Mouse (Mus musculus): ENCODE results near the gene Mob3a. TPM values are rescaled to one million over a fixed set of nuclear protein-coding genes. Genes with fewer than 3 reads are reported as not detected.
A peak's percentile ranks its signal among the peaks of the same experiment; 100 is the strongest.

The Mob3a gene
- total RNA-seq, 2 experiments from 2014 or later, result 13.4 to 15.8 TPM

DNA sequence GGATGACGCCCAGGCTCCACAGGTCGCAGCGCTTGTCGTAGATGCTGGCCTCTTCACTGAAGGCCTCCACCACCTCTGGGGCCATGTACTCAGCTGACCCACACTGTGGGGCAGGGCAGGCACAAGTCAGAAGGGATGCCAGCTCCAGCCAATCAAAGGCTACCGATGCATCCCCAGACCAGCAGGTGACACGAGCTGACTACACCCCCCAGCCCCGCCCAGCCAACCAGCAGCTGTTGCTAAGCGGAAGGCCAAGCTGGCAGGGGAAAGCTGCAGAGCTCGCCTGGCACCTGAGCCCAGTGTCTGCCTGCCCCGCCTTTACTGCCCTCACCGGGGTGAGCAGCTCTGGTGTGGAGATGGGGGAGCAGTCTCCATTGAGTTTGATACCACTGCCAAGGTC is 33.2 kb downstream of the Mob3a start:
- intact Hi-C loops (cut with DNase I), result no loop called here
- DNase-seq (ENCODE audit: low spot score in 2 of 2), result no peak

- intact Hi-C loops (cut with DNase I), result no loop called here
Measured at GRCm38 (mm10) chr10:80666837-80667412, 34.9 kb downstream of the Mob3a start.

GRCm38 (mm10) chr10:80665981-80666733 is 35.6 kb downstream of the Mob3a start:
- no peak for DNase-seq (ENCODE audit: low spot score in 2 of 2)
- intact Hi-C loops (cut with DNase I), result no loop called here

More at GRCm38 (mm10) chr10:80666837-80667412, 34.9 kb downstream of the Mob3a start:
- no peak for DNase-seq (ENCODE audit: low spot score in 2 of 2)

- no peak for DNase-seq (ENCODE audit: low spot score in 2 of 2)
- intact Hi-C loops (cut with DNase I), result no loop called here
Measured at GRCm38 (mm10) chr10:80665459-80665858, 36.3 kb downstream of the Mob3a start.

- no peak for DNase-seq (ENCODE audit: low spot score in 2 of 2)
Measured at GRCm38 (mm10) chr10:80665016-80665380, 36.8 kb downstream of the Mob3a start.

DNA sequence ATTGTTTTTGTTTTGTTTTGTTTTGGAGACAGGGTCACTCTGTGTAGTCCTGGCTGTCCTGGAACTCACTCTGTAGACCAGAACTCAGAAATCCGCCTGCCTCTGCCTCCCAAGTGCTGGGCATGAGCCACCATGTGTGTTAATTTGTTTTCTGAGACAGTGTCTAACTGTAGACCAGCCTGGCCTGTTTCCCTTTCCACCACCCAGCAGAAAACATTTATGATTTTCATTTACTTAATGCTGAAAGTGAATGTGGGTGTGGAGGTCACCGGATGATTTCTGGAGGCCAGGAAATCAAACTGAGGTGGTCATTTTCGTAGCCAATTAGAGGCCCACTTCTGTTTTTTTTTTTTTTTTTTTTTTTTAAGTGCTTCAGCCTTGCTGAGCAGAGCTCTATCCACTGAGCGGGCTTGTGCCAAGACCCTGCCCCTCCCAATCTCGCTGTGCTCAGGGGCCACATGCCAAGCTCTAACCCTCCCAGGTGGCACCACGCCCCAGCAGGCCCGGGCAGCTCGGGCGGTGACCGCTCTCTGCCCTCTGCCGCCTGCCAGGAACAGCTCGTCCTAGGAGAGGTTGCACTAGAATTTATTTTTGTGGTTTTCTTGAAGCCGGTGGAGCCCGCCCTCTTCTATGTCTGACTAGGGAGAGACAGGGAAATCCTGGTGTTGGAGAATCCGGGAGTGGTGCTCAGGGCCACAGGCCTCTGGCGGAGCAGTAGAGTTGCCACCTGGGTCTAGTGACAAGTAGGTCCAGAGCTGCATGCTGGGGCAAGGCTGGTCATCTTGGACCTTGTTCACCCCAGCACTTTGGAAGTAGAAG is 37.4 kb downstream of the Mob3a start:
- intact Hi-C loops (cut with DNase I), result no loop called here
- DNase-seq (ENCODE audit: low spot score in 2 of 2), result peak in 1 of 2 experiments; percentile 46

More at GRCm38 (mm10) chr10:80665016-80665380, 36.8 kb downstream of the Mob3a start:
- intact Hi-C loops (cut with DNase I), result no loop called here

DNA sequence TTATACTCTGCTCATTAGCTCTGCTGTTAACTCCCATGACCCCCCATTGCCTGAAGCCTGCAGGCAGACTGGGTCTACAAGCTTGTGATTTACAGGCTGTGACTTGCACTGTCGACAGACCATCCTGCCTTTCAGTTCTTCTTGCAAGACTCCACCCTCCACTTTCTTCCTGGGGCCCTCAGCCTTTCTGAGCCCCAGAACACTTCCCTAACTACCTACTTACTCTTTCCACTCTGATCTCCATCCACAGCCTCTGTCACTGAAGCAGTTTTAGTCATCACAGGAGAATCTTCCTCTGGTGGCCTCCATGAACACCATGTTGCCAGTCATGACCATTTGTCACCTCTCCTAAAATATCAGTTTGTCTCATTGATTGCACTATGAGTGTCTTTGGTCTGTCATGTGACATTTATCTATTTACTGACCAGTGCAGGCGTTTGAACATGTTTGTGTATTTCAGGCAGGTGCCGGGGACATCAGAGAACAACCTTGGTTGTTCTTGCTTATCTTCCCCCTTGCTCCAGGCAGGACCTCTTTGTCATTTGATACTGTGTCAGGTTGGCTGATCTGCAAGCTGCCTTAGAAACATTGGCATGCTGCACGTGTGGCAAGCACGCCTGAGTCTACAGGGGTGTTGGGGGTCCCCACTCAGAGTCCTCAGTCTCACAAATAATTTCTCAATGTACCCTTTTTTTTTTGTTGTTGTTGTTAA is 38.1 kb downstream of the Mob3a start:
- no peak for DNase-seq (ENCODE audit: low spot score in 2 of 2)
- intact Hi-C loops (cut with DNase I), result no loop called here

GRCm38 (mm10) chr10:80661149-80661548 is 40.6 kb downstream of the Mob3a start:
- no peak for DNase-seq (ENCODE audit: low spot score in 2 of 2)
- intact Hi-C loops (cut with DNase I), result no loop called here

DNA sequence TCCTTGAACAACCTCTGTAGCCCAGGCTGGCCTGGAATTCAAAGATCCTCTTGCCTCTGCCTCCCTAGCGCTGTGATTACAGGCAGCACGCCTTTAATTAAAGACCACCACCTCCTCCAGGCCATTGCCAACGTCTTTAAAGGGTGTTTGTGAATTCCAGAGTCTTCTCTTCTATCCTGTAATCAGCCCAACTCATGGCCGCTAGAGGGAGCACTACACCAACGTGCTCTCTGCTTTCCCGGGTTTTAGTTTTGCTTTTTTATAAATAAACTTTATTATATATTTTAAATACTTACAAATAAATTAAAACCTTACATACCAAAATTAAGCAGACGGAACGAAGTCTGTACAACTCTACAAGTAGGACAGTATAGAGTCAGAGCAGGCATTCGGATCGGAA is 42.6 kb downstream of the Mob3a start:
- intact Hi-C loops (cut with DNase I), result loop anchor here (1.0 to 5.0 kb wide), 3 partner anchors 29 to 82 kb away; partner anchors contain the start of genes Csnk1g2 and Klf16
- DNase-seq (ENCODE audit: low spot score in 2 of 2), result peak; percentile 76 to 78

- DNase-seq (ENCODE audit: low spot score in 2 of 2), result no peak
- intact Hi-C loops (cut with DNase I), result loop anchor here (1.0 to 5.0 kb wide), 3 partner anchors 29 to 82 kb away; partner anchors contain the start of genes Csnk1g2 and Klf16
Measured at GRCm38 (mm10) chr10:80658841-80659202, 43.0 kb downstream of the Mob3a start.

DNA sequence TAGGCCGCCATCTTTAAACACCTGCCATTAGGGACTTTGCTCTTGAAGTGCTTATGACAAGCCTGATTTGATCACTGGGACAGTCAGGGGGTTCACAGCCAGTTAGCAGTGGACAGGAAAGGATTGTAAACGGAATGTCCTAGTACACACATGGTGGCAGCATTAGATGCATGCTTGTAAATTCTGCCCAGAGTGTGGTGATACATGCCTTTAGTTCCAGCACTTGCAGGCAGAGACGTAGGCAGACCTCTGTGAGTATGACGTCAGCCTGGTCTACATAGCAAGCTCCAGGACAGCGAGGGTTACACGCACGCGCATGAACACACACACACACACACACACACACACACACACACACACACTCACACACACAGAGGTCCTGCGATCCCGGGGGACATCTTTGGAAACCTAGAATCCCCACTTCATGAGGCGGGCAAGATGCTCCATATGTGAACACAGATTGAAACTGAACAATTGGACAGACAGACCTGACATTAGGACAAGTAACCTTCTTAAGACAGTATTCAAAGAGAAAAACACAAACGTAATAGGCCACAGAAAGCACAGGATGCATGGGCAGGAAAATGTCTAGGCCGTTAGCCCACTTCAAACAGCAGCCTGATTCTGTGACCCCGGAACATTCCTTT is 43.5 kb downstream of the Mob3a start:
- intact Hi-C loops (cut with DNase I), result loop anchor here (5.0 kb wide), 2 partner anchors 36 to 81 kb away; partner anchors contain the start of genes Csnk1g2 and Klf16
- no peak for DNase-seq (ENCODE audit: low spot score in 2 of 2)

DNA sequence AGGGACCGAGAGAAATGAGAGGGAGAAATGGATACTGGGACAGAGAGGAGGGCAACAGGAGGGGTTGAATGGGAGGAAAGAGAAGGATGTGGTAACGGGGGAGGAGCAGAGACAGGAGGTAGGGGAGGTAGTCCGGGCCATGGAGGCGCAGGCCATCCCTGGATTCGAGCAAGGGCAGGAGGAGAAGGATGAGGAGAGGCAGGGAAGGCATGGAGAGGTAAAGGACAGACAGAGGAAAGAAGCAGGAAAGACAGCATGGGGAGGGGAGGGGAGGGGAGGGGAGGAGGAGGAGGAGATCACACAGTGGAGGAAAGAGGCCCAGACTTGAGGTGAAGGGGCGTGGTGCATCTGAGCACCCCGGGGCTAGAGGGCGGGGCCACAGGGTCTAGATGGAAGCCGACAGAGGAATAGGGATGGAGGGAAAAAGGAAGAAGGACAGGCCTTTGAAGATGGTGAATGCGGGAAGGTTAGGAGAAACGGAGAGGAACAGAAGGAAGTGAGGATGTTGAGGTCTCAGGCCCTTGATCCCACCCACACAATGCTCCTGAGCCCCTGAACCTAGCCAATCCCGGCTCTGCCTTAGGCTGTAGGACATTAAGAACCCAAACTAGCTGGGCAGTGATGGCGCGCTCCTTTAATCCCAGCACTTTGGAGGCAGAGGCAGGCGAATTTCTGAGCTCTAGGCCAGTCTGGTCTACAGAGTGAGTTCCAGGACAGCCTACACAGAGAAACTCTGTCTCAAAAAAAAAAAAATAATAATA is 44.7 kb downstream of the Mob3a start, which contains the start of gene Btbd2:
Gene Btbd2, minus strand, starts transcription at position 209 of the 761 bp plus-strand sequence.
- intact Hi-C loops (cut with DNase I), result loop anchor here (2.0 to 5.0 kb wide), 3 partner anchors 18 to 80 kb away; partner anchors contain the start of genes Csnk1g2 and Klf16
- DNase-seq (ENCODE audit: low spot score in 2 of 2), result no peak

DNA sequence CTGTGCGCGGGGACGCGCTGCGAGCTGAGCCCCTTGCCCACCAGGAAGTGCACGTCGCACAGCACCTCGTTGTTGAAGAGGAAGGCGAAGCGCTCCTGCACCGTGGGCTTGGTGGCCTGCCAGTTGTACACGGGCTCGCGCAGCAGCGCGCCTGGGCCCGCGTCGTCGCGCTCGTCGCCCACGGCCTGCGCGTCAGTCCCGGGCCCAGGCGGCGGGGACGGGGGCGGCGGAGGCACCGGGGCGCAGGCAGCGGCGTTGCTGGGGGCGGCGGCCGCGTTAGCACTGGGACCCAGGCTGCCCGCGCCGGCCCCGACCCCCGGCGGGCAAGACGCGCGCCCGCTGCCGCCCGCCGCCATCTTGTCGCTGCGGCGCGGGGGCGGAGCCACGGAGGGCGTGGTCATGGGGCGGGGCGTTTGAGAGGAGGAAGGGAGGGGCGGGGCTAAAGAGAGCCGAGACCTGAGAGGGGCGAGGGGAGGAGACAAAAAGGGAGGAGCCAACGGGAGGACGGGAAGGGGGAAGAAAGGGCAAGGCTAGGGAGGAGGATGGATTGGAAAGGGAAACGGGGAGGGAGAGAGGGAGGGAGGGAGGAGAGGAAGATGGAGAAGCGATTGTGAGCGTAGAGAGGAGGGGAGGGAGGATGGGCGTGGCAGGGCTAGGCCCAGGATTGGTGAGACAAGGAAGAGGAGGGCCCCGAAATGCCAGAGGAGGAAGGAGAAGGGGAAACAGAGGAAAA is 45.5 kb downstream of the Mob3a start:
- intact Hi-C loops (cut with DNase I), result loop anchor here (2.0 to 5.0 kb wide), 3 partner anchors 19 to 79 kb away; partner anchors contain the start of genes Csnk1g2 and Klf16
- DNase-seq (ENCODE audit: low spot score in 2 of 2), result peak; percentile 89 to 97

- DNase-seq (ENCODE audit: low spot score in 2 of 2), result no peak
- intact Hi-C loops (cut with DNase I), result loop anchor here (2.0 to 5.0 kb wide), 3 partner anchors 19 to 78 kb away; partner anchors contain the start of genes Csnk1g2 and Klf16
Measured at GRCm38 (mm10) chr10:80655406-80656129, 46.2 kb downstream of the Mob3a start.

- intact Hi-C loops (cut with DNase I), result loop anchor here (5.0 kb wide), 2 partner anchors 33 to 78 kb away; partner anchors contain the start of genes Csnk1g2 and Klf16
Measured at GRCm38 (mm10) chr10:80654866-80655265, 46.9 kb downstream of the Mob3a start.

DNA sequence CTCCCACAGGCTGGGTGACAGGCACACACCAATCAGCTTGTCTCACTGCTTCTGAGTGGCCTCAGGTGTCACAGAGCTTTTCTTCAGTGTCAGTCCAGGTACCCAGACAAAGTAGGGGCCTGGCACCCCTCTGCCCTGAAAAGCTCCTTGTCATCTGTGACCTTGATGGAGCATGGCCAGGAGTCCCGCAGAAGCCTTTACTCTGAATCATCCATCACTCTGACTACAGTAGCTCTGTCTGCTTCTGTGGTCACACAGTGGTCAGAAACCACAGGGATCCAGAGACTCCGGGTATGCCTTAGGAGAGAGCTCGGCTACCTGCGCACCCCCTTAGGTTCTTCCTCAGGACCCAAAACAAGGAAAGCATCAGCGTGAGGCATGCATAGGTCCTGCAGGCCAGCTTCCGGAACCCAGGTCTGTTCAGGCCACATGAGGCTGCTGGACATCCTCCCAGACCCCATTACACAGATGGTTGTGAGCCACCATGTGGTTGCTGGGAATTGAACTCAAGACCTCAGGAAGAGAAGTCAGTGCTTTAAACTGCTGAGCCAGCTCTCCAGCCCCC is 48.5 kb downstream of the Mob3a start:
- intact Hi-C loops (cut with DNase I), result no loop called here
- no peak for DNase-seq (ENCODE audit: low spot score in 2 of 2)

More at GRCm38 (mm10) chr10:80654866-80655265, 46.9 kb downstream of the Mob3a start:
- no peak for DNase-seq (ENCODE audit: low spot score in 2 of 2)
